Mouse (Mus musculus) brain, adult 2 months (tissue): Measurements from ENCODE around the gene Cdk19.
A peak's percentile ranks its signal among the peaks of the same experiment; 100 is the strongest.

Experiments
- DNase-seq: peaks from one replicate; pipeline ENCODE4 v3.0.0; 2011; ENCODE audit warnings: low read depth, low spot score

The Cdk19 gene

GRCm38 (mm10) chr10:40442076-40442475, 102.7 kb downstream of the Cdk19 start:
- DNase-seq, result no peak

GRCm38 (mm10) chr10:40443371-40443770, 104.0 kb downstream of the Cdk19 start:
- DNase-seq, result no peak

- peak; percentile 61 for DNase-seq
These were observed 104.5 kb downstream of the Cdk19 start for GRCm38 (mm10) chr10:40443806-40444357.

DNA sequence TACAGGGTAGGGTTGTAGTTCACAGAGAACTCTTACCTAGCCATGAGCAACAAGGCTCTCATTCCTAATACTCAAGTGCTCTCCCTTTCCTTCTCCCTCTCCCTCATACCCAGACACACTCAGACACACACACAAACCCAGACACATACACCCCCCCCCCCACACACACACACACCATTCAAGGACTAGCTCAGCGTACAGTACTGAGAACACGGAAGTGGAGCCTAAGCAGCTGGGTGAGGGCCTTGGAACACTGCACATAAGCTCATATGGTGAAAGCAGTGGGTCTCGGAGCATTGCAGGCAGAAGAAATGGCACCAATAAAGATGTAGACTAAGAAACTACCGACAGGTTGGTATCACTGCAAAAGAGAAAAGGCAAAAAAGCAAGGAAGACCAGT, 105.2 kb downstream of the Cdk19 start:
- no peak for DNase-seq

DNA sequence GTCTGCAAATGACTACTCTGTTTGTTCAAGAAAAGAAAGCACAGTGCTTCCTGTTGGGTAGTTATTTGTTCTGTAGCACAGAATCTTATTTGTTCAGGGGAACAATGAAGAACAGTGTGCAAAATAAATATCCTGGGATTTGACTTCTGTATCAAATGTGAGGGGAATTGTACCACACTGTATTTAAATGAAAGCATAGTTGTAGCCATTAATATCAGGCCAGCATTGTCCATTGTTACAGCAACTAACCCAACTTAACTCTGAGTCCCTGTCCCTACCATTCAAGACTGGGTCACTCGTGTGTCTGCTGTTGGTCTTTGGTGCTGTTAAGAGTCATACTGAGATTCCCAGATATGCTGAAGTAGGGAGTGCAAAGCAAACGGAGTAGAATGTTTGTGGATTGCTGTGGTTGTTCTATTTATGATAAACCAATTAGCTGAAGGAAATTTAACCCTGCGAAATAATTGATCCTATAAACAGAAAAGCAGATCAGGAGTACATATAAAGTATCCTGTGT, 106.8 kb downstream of the Cdk19 start:
- peak; percentile 86 for DNase-seq

DNA sequence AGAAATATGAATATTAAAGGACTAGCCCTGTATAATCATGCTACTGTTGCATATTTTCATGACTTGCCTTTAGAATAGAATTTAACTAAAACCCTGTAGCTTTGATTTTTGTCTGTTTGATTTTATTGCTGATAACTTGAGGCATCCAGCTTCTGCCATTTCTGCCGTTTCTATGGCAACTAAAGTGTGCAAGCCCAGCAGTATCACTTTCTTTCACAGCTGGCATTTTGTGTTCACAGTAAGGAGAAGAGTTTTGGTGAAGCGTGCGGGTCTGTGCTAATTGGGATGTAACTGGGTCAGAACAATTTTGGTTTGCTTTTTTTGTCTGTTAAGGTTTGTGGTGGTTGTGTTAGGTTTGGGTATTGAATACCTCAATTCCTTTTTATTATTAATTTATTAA, 107.3 kb downstream of the Cdk19 start:
- DNase-seq, result peak; percentile 82

- no peak for DNase-seq
These were observed 107.9 kb downstream of the Cdk19 start for GRCm38 (mm10) chr10:40447295-40447694.

DNA sequence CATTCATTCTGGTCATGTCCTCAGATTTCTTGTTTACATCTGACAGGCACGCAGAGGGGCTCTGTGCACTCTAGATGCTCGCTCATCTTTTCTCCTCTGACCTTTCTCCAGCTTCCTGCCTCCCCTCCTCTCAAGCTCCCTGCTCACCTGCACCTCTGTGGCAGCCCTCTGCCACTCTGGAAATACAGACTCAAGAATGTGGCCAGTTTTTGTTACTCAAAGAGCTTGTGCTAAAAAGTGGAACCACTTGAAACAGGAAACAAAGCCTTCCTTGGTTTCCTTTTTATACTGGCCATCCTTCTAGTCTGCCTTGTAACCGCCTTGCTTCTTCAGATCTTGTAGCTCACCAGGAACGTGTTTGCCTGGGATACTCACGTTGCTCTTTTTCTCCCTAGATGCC, 108.6 kb downstream of the Cdk19 start:
- DNase-seq, result no peak

GRCm38 (mm10) chr10:40448444-40448843, 109.1 kb downstream of the Cdk19 start:
- peak; percentile 68 for DNase-seq

- peak; percentile 54 for DNase-seq
These were observed 110.2 kb downstream of the Cdk19 start for GRCm38 (mm10) chr10:40449571-40449970.

DNA sequence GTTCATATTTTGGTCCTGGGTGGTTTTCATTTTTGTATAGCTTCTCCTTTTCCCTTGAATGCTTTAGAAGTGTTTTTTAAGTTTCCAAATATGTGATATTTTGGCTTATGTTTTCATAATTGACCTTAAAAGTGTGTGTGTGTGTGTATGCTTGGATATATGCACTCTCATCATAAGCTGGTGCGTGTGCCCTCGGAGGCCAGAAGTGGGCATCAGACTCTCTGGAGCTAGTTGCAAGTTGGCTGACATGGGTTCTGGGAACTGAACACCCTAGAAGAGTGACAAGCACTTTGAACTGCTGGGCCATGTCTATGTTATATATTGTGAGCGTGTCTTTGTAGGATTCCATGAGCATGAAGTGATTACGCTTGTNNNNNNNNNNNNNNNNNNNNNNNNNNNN, 110.8 kb downstream of the Cdk19 start:
- no peak for DNase-seq

- DNase-seq, result no peak
These were observed 117.8 kb downstream of the Cdk19 start for GRCm38 (mm10) chr10:40457116-40457515.

- no peak for DNase-seq
These were observed 119.8 kb downstream of the Cdk19 start for GRCm38 (mm10) chr10:40459141-40459540.

DNA sequence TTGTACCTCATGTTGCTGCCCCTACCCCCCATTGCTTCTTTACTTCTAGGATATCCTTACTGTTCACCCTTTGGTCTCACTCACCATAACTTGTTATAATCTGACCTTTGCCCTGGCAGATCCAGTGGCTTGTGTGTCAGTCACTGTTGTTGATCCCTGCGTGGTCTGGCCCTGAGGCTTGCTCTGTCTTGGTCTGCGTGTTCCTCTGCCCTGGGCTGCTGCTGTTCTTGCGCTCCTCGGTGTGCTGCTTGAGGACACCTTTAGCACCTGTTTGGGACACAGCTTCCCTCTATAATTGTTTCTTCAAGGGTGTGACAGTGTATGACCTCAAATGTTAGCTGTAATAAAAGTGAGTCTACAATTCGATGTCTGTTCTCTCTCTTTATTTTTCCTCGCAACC, 122.0 kb downstream of the Cdk19 start:
- no peak for DNase-seq

DNA sequence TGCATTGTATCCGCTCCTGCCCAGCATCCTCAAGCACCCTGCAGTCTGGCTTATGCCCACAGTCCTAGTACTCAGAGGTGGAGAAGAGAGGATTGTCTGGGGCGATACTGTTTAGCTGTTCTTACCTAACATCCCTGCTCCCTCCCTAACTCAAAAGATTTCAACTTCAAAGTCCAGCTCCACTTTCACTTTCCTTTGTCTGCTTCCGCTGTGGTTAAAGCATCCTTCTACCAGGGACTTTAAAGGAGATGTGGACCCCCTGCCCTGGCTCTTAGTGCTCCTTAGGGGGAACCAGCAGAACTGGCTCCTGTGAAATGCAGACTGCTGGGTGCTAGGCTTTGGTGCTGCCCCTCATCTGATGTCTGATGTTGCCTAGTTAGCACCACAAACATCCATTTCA, 122.9 kb downstream of the Cdk19 start:
- DNase-seq, result no peak

DNA sequence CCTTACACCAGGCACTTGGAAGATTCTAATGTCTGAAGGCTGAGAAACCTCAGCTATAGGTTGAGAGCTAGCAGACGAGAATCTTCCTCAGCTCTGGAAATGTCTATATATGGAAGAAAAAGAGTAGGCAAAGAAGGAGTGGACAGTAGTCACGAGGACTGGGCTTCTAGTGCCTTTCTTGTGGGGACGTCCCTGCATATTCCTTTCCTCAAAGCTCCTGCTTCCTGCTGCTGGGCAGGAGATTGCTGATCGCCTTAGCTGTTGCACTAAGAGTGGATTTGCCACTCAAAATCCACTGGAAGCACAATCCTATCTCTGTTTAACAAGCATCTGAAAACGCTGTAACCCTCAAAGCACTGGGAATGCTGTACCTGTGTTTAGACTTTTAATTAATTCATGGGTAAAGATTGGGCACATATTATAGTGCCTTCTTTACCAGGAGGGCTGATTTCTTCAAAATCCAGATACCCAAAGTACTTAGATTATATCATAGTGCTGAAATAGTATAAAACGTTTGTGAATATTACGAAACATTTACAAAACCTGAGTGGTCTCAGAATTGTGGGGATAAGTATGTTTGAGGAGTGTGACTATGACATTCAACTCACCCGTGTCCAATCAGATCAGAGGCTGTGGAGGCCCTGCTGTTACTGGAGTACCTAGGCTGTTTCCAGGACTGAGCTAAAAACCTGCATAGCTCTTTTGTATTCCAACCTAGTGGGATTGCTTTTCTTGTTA, 128.0 kb downstream of the Cdk19 start:
- no peak for DNase-seq

- no peak for DNase-seq
These were observed 128.5 kb downstream of the Cdk19 start for GRCm38 (mm10) chr10:40467912-40468254.

DNA sequence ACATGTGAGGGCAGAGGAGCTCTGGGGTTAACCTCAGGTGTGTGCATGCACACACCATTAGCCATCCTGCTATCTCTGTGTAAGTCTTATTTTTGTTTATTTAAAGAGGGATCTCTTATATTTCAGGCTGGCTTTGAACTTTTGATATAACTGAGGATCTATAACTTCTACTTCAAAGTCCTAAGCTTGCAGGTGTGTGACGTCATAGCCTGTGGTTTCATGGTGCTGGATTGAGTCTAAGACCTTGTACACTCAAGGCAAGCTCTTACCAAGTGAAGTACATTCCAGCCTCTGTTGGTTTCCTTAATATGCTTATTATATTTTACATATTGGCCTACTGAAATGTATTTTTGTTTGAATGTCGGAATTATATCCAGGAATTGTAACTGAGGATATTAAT, 129.8 kb downstream of the Cdk19 start:
- DNase-seq, result no peak

- no peak for DNase-seq
These were observed 137.3 kb downstream of the Cdk19 start for GRCm38 (mm10) chr10:40476535-40477285.

DNA sequence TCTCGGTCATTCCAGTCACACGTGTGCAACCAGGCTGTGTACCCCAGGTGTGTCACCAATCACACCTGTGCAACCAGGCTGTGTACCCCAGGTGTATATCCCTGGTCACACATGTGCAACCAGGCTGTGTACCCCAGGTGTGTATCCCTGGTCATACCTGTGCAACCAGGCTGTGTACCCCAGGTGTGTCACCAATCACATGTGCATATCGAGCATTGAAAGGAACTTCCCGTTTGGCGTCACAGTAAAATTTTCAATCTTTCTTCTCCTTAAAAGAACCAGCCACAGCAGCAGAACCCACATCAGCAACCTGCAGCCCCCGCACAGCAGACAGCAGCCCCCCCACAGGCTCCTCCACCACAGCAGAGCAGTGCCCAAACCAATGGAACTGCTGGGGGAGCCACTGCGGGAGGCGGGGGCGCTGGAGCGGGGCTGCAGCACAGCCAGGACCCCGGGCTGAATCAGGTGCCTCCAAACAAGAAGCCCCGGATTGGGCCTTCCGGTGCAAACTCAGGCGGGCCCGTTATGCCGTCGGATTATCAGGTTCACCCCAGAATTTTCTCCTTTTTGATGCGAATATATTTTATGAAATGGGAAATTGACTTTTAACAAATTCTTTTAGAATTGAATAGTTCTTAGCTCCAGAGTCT, 138.2 kb downstream of the Cdk19 start:
- no peak for DNase-seq

DNA sequence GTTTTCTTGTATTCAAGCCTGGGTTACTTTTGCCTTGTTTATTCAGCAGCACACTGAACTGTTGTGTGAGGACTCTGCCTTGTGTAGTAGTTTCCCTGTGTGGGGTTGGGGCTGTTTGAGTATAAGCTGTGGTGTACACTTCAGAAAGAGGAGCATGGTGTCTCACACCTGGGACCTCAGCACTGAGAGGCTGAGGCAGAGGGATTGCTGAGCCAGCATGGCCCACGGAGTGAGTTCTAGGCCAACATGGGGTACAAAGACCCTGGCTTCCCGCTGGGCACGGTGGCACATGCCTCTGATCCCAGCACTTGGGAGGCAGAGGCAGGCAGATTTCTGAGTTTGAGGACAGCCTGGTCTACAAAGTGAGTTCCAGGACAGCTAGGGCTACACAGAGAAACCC, 139.3 kb downstream of the Cdk19 start:
- DNase-seq, result no peak

DNA sequence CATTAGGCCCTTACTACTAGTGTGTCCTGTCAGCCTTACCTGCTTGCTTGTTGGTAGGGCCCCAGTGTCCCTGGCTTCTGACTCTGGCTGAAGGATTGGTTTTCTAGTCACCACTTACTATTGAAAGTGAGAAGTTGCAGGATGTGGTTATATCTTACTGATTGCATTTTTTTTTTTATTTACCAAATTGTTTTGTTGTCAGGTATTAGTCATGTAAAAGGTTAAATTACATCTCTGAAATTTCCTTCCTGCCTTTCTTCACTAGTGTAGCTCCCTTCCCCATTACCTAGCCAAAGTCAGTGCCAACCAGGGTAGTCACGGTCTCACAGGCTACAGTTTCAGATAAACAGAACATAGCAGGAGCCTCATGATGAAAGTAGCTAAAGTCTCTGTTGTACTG, 139.9 kb downstream of the Cdk19 start:
- no peak for DNase-seq
